Comparison of ENCODE assay signal across 23 mouse cellular contexts in the genomic region with DNA sequence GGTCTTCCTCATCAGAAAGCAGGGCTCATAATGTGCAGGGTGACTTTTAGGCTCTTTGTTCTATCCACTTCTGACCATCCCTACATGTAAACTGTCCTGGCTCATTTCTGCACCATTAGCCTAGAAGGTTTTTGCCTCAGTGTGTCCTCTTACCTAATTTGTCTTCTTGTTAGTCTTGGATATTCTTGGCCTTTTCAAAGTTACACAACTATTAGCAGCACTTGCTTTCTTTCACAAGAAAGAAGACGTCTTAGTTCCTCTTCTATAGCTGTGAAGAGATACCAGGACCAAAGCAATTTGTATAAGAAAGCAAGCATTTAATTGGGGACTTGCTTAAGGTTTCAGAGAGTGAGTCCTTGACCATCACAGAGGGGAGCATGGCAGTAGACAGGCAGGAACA. TPM values are rescaled to one million over a fixed set of nuclear protein-coding genes. Genes with fewer than 3 reads are reported as not detected.
"Had no signal": no experiment of that assay in that cellular context is flagged by ENCODE, and none has a peak within 500 bp of the region (broad histone marks: within the 10 kb centered on the region; RNA-seq: fewer than 3 reads in every experiment).

No protein-coding gene starts in this region.

- H3K4me1 ChIP-seq: liver, embryonic 13.5 days; liver, embryonic 15.5 days; lung, embryonic 15.5 days; midbrain, embryonic 13.5 days; midbrain, embryonic 15.5 days; neural tube, embryonic 12.5 days had no signal

- DNase-seq: liver, embryonic 13.5 days; liver, postnatal 0 days; lung, adult 2 months; lung, postnatal 14 days; lung, postnatal 36 days; right cerebral cortex, postnatal 14 days; thymus, adult 18-20 months; thymus, postnatal 25 days; thymus, postnatal 4 days had no signal

- H3K9me3 ChIP-seq: liver, embryonic 13.5 days; liver, embryonic 15.5 days; lung, embryonic 15.5 days; midbrain, embryonic 13.5 days; midbrain, embryonic 15.5 days; neural tube, embryonic 12.5 days had no signal

- ATAC-seq: liver, postnatal 0 days; lung, postnatal 0 days; midbrain, embryonic 13.5 days; midbrain, embryonic 15.5 days had no signal

- H3K27me3 ChIP-seq: liver, embryonic 15.5 days; lung, embryonic 15.5 days; midbrain, embryonic 15.5 days; neural tube, embryonic 12.5 days had no signal

- H3K4me3 ChIP-seq: liver, embryonic 13.5 days; liver, embryonic 15.5 days; lung, embryonic 15.5 days; megakaryocyte, embryonic 14.5 days; midbrain, embryonic 13.5 days; midbrain, embryonic 15.5 days; neural tube, embryonic 12.5 days had no signal

- H3K27ac ChIP-seq: liver, embryonic 13.5 days; liver, embryonic 15.5 days; lung, embryonic 15.5 days; macrophage; midbrain, embryonic 13.5 days; midbrain, embryonic 15.5 days; neural tube, embryonic 12.5 days had no signal

- H3K36me3 ChIP-seq: liver, embryonic 13.5 days; liver, embryonic 15.5 days; lung, embryonic 15.5 days; midbrain, embryonic 13.5 days; midbrain, embryonic 15.5 days; neural tube, embryonic 12.5 days had no signal

RNA-seq across cellular contexts. Expression of a gene that starts 24.1 kb away (rescaled TPM):
- total RNA-seq: monocyte, adult 5-6 weeks; neutrophil, adult 5-6 weeks had no signal
- polyA plus RNA-seq: liver, embryonic 13.5 days; liver, embryonic 15.5 days; liver, postnatal 0 days; lung, adult 2 months; lung, embryonic 15.5 days; midbrain, embryonic 11.5 days; midbrain, embryonic 13.5 days; midbrain, embryonic 15.5 days; midbrain, postnatal 0 days; neural tube, embryonic 12.5 days; stomach, embryonic 14.5 days; stomach, embryonic 16.5 days had no signal
